Mouse (Mus musculus) urinary bladder, postnatal 4 days (tissue): Measurements from ENCODE around the gene Tgfb1.
"Not testable (repeated sequence)": the region's sequence is repeated elsewhere in the genome, so short reads cannot be mapped to it uniquely, and the experiment has no call there.

Experiments
- DNase-seq, 2 experiments: peaks; one replicate each; pipeline ENCODE4 v3.0.0; 2021 to 2022; ENCODE audit warnings: low spot score in 2 of 2

Tgfb1 gene

DNA sequence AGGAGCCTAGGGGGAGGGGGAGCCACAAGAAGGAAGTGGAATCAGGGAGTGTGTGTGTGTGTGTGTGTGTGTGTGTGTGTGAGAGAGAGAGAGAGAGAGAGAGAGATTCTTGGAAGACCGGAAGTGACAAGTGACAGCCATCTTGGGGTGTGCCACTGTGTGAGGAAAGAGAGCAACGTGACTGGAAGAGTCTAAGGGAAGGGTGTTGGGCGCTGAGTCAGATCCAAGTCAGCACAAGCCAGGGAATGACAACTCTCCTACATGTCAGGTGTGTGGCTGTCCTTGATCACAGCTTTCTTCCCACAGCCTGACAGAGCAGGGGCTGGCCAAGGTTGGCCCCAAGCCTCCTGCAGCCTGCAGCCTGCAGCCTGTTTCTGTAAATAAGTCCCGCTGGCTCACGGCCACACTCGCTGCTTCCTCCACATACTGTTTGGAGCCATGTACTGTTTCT is 19.0 kb downstream of the Tgfb1 start:
- DNase-seq: no peak

DNA sequence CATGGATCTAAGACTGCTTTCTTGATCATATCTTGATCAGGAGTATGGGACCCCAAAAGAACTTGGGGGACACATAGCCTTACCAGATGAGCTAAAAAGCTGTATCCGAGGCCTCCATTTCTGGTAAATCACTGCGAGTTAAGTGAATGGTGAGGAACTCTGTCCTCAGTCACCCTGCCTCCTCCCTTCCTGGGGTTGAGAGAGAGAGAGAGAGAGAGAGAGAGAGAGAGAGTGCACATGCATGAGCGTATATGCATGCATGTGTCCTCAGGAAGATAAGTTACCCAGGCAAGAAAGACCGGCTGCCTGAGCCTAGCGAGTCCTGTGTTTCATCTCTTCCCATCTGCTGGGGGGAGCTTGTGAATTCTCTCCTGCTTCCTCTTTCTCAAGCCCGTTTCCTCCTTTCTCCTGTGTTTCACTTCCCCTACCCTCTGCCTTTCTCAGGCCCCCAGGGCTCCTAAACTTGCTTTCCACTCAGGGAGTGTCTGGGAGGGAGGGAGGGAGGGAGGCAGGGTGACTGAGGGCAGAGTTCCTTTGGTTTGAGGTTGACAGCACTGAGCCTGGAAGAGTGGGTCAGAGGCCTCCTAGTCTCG is 19.9 kb downstream of the Tgfb1 start:
- DNase-seq: no peak

DNA sequence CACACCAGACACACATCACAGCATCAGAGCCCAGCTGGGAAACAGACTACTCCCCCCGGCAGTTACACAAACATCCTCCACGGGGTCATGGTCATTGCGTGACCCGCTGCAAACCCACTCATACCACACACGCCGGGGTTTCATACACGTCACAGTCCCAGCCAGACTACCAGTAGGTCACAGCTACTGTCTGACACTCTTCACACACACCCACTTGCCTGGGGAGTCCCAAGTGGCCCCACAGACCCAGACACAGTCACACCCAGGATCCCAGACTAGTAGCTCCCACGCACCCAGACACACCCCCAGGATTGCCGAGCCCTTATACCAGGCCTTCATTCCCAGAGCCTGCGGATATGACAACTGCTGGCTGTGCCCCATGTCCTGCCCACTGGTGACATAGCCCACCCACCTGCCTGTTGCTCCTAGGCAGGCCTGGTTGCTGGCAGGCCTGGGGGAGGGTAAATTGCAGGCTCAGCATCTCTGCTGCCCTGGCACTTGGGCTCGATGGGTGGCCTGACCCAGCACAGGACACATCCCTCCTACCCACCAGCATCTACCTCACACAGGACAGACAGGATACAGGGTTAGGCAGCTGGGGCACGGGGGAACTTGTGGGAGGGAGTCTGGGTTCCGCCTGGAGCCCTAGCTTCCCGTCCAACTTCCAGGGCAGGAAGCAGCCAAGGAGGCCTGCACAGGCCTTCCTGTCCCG is 20.9 kb downstream of the Tgfb1 start:
- no peak for DNase-seq

DNA sequence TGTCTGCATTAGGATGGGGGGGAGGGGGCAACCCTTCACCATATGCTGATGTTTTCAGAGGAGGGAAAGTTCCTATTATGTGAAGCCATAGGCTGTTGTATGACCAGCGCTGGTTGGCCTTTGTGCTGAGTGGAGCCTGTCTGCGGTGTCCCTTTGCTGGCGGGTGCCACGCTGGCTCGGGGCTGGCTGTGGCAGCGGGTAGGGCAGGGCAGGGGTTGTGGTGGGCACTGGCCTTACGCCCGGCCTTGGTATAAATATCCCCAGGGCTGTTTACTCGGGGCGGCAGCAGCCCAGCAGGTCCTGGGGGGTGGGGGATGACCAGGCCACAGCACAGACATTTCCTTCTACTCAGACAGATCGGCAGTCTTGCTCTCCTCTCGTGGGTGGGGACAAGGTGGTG is 23.2 kb downstream of the Tgfb1 start:
- no peak for DNase-seq

DNA sequence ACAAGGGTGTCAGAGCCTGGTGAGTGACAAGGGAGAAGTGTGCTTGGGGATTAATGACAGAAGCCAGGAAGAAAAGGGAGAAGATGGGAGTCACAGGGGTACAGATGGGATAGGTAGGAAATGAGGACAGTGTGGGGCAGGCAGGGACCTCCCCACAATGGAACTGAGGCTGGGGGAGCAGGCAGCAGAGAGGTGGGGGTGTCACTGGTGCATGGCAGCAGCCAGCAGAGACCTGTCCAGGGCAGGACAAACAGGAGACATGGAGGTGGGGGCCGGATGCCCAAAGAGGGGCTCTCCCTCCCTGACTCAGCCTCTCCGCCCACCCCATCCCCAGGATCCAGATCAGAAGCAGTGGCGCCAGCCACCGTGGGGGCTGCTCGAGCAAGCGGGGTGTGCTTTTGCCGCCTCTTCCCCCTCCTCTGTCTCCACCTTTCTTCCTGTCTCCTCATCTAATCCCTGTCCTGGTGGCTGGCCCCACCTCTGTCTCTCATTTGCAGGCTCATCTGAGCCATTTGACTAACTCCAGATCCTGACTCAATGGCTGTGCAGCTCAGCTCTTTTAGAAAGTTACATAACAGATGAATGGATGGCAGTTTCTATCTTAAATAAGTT is 23.8 kb downstream of the Tgfb1 start:
- no peak for DNase-seq

DNA sequence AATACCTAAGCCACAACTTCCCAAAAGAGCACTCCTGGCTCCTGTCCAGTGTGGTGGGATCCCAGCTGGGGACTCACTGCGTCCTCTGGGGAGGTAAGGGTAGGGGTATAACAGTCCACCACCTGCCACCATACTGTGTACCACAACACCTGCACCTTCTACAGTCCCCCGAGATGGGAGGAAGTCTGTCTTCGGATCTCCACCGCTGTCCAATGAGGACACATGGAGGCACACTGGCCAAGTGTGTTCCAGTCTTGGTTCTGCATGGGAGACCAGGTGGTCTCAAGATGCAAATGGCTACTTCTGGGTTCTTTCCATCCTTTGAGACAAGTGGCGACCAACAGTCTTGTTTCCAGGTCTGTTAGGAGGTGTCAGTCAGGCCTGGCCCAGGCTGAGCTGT is 24.4 kb downstream of the Tgfb1 start:
- no peak for DNase-seq

DNA sequence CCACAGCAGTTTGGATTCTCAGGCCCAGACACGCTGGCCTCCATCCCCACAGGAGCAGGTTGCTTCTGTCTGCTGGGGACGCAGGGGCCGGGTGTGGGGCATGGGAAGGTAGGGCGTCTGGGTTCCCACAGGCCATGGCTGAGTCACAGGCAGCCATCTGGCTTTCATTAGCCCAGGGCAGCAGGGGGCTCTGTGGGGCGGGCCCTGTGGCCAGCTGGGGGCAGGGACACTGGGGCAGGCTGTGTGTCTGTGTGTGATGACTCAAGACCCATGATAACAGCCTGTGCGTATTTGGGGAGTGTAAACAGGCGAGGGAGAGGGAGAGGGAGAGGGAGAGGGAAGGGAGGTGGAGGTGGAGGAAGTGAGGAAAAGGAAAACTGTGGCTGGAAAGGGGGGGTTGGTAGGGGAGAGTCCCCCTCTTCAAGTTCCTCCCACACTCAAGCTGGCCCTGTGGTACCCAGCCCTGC is 25.0 kb downstream of the Tgfb1 start:
- no peak for DNase-seq

DNA sequence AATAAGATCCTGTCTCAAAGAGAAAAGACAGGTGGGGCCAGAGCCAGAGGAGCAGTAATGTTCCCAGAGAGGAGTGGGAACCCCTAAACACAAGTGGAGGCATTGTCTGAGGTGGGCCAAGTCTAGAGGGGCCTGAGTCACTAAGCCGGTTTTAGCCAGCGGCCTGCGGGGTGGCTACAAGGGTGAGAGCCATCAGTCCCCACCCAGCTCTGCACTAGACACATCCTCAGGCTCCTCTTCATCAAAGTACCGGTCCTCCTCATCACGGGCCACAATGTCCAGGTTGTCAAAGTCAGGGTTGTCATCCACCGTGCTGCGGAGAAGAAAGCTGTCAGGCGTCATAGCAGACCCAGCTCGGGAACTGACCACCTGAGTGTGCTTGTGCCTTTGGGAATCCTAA is 26.0 kb downstream of the Tgfb1 start:
- DNase-seq: no peak

DNA sequence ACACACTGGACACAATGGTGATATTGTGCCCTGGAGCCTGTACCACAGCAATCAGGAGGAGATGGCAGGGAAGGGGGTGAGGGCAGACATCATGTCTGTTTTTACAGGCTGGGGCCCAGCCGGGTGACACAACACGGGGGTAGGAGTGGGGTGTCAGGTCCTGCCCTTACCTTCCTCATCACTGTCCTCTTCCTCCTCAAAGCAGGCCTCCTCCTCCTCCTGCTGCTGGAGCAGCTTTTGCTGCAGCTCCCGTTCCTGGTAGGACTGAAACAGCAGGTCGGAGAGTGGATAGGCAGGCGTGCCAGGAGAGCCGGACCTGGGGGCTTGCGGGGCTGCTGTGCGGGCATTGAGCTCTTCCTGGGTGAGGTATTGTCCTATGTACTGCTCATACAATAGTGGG is 27.8 kb downstream of the Tgfb1 start:
- no peak for DNase-seq

DNA sequence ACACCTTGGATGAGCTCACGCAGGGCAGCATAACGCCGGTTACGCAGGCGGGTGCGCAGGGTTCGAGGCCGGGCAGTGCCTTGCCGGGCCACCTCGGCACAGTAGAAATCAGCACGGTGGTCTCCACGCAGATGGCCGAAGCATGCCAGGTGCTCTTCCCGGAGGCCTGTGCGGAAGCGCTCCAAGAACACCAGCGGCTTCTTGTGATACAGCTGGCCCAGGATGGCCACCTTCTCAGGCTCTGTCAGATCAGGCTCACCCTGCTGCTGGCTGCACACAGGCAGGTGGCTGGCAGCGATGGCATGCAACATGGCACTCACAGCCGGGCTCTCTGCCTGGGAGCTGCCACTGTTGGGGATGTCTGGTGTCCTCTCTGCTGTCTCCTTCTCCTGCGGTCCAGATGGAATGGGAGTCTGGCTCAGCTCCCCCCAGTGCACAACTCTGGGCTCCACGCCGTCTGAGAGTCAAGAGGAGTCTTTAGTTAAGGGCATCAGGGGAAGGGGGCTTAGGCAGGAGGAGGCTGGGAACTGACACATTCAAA is 29.0 kb downstream of the Tgfb1 start:
- no peak for DNase-seq

DNA sequence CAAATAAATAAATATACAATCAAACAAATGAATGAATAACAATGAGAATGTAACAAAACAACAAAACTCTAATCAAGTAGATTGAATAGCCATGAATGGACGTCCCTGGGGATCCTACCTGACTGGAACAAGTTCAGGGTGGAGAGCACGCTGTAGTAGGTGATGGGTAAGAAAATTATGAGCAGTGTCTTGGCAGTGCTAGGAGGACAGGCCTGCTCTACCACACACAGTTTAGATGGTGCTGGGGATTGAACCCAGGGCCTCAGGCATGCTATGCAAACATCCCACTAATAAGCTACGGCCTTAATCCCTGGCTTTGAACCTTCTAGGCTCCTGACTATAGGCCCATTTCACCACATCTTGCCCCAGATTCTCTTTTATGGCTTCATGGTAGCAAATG is 30.7 kb downstream of the Tgfb1 start:
- DNase-seq: no peak

DNA sequence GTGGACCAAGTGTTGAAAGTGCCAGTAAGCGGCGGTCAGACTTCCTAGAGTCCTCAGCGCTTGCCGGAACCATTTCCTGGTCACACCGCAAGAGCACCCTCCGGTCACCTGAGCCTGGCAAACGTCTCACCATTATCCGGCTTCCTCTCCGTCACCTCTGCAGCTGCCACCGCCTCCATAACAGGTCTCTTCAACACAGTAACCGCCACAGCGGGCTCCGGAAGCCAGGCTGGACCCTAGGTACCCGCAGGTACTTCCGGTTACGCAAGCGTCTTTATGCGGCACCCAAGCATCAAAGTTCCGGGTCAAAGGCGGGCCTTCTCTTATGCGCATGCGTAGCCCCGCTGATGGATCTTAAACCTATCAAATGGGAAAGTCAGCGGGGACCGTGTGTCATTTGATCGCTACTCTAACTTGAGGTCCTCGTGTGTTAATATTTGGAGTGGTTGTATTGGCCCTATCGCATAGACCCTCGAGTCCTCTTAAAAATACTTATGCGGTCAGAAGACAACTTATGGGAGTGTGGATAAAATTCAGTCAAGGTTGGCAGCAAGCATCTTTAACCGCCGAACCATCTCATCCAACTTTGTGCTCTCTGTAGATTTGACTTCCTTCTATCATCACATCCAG is 32.1 kb downstream of the Tgfb1 start, which contains the start of gene Ccdc97:
Ccdc97 (minus strand) TSS at position 301 of the 630 bp plus-strand sequence.
- peak; percentile 87 to 90 for DNase-seq

DNA sequence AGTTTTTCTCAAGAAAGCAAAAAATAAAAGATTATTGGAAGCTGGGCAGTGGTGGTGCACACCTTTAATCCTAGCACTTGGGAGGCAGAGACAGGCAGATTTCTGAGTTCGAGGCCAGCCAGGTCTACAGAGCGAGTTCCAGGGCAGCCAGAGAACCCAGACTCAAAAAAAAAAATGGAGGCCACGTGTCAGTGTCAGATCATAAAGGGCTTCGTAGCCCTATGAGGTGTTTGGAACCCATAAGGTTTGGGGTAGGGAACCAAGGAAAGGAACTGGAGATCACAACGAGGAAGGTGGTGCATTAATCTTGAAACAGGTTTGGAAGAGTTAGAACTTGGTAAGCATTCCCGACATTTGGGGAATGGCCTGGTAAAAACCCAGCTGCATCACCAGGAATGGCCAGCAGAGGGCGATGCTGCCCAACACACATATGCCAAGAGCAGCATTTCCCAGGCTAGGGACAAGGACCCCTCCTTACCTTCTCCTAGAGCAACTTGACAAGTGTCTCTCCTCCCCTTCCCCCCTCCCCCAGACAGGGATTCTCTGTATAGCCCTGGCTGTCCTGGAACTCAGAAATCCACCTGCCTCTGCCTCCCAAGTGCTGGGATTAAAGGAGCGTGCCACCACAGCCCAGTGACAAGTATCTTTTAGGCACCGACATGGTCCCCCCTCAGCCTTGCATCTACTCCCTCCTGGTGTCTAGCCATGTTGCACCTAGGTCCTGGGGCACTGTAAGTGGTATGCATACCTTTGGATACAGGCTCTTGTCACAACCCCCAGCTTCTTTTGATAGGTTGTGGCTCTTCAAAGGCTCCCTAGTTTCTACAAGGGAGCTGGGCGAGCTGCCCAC is 33.2 kb downstream of the Tgfb1 start:
- DNase-seq: peak; percentile 57 to 79

DNA sequence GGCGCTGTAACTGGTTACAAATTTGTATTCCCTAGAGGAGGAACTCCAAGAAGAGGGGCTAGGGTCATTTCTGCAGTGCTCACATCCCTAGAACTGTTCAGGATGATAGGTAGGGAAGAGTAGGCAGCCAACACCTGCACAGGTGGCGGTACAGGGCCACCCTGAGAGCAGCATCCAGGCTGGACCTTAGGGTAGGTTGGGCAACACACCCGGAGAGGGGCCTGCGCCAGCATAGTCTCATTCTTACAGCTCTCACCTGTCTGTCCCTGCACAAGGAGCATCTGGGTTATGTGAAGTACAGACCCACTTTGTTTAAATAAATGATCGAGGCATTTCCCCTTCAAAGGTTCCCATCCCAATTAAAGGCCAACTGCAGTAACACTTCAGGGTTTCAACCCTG is 34.0 kb downstream of the Tgfb1 start:
- no peak for DNase-seq

DNA sequence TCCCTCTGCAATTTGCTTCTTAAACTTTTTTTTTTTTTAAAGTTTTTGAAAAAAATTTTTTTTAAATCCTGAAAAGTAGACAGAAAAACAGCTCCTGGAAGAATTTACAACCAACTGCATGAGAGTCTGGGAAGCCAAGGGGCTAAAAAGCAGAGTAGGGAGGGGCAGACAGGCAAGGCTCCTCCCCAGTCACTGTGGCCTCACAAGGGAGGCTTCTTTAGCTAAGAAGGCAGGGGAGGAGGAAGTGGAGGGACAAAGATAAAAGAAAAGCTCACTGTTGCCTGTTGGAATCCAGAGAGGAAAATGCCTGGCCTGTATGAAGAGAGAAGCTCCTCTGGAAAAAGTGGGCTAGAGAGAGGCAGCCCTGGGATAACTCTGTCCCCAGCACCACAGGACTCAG is 35.0 kb downstream of the Tgfb1 start:
- DNase-seq: not testable (repeated sequence)

DNA sequence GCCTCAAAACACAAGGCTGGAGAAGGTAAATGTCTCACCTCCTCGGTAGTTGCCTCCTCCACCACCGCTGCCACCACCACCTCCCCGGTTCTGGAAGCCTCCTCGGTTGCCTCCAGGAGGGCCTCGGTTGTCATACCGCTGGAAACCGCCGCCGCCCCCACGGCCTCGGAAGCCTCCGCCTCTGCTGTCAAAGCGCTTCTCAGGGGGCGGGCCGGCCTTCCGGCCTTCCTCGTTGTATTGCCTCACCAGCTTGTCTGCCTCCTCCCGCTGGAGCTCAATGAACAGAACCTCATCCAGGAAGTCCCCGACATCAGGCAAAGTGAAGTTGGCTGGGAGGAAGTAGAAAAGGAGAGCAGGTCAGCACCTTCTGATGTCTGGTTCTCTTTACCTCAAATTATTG is 39.1 kb downstream of the Tgfb1 start:
- DNase-seq: no peak

DNA sequence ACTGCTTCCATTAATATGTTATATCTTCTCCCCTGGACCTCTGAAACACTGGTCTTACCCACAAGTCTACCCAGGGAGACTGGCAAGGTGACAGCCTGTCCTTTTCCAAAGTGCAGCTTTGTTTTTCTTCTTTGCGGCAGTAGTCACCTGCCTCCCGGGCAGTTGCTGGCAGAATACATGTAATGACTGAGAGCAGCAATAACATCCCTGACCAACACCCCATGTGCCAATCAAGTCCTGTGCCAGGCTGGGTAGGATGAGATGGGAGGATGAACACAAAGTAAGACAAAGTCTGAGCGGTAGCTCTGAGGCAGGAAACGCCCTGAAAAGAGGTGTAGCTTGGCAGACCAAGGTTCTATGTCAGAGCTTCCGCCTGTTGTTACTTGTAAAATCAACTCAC is 41.0 kb downstream of the Tgfb1 start:
- no peak for DNase-seq

DNA sequence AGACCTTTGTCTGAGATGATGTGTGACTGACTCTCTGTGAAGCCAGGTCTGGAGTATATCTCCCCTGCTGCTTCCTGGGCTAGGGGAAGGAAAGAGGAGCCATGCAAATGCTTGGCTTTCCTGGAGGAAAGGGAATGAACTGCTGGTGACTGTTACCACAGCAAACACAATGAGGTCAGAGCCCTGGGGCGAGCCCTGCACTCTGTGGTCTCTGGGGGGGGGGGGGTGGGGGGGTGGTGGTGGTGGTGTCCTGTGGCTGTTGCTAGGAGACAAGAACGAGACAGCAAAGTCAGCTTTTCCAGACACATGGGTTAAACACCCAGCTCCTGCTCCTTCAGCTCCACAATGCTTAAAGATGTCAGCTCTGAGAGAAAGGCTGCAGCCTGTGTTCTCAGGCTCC is 42.6 kb downstream of the Tgfb1 start:
- no peak for DNase-seq

DNA sequence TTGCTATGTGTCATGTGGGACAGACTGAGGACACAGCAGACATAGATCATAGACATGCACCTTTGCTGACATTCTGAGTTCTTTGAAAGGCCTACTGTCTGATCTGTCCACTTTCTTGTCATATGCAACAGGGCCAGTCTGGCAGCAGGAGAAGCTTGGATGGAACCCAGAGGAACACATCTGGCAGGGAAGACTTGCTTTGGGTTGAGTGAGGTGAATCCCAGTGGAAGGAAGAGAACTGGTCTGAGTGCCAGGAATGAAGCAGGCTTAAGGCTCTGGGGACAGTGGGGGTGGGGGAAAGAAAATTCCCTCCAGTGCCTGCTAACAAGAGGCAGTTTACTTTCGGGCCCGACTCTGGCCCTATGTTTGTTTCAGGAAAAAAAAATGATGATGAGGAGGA is 43.1 kb downstream of the Tgfb1 start:
- DNase-seq: no peak

DNA sequence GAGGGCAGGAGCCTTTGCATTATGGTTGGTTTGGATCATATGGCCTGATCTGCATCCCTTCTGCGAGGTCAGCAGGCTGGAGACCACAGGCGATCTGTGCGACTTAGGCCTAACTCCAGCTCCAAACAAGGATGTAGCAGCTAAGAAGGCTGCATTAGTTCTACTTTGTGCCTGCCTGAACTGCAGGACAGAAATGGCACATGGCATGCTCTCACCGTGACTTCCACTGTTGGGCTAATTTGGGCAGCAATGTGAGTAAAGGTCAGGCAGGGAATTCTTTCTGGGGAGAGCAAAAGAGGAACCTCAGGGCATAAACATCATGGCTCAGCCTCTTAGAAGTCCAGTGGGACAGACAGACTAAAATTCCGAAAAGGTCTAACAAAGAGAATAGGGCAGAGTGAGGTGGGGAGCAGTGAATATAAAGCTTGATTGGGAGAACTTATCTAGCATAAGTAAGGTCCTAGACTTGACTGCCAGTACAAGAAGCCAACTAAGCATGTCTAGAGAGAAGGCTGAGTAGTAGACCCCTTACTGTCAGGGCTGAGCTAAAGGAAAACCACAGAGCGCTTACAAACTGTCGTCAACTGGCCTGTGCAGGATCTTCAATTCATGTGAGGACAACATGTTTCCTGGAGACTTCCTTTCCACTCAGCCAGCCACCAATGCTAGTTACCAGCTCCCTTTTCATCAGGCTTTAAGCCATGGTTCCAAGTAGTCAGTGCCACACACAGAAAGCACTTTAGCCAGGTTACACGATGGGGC is 44.7 kb downstream of the Tgfb1 start:
- DNase-seq: no peak

DNA sequence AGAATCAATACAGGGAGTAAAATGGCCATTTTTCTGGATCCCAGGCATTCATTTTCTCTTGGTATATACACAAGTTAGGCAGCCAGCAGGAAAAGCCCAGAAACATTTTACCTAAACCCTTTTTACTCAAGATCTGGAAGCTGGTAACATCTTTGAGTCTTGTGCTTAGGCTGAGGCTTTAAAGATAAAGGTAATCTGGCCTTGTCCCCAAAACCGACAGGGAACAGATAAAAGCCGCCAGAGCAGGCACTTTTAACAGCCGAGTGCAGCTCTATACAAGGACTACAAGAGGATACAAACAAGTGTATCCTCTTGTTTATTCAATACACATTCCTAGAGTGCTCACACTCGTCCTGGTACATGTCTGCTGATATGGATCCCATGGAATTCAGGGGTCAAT is 48.2 kb downstream of the Tgfb1 start:
- DNase-seq: no peak
